In the genomic region with DNA sequence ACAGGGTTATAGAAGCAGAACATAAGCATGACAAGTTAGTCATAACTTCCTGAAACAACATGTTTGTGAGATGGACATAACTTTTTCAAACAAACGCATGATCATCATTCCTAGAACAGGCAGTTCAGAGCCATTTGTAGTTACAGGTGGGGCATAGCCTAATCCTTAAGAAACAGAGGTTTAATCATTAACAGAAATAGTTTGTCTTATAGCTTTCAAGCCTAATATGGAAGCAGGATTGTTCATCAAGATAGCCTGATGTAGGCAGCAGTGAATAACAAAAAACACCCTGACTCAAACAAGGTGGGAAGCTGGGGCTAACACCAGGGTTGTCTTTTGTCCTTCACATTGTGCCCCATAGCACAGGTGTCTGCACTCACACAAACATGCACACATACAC, we compare ENCODE assay signal across 20 mouse cellular contexts.
"Had no signal": no experiment of that assay in that cellular context is flagged by ENCODE, and none has a peak within 500 bp of the region (broad histone marks: within the 10 kb centered on the region; RNA-seq: fewer than 3 reads in every experiment).

No protein-coding gene starts in this region.

- H3K4me1 ChIP-seq: liver, embryonic 13.5 days; megakaryocyte, embryonic 14.5 days; stomach, embryonic 15.5 days had no signal

- H3K27ac ChIP-seq: kidney, embryonic 15.5 days; liver, embryonic 13.5 days; midbrain, embryonic 10.5 days; stomach, embryonic 15.5 days had no signal

- H3K36me3 ChIP-seq: kidney, embryonic 15.5 days; liver, embryonic 13.5 days; midbrain, embryonic 10.5 days; stomach, embryonic 15.5 days had no signal

- H3K4me3 ChIP-seq: kidney, embryonic 15.5 days; layer of hippocampus, adult 2 months; left cerebral cortex, adult 2 months; liver, embryonic 13.5 days; megakaryocyte, embryonic 14.5 days; midbrain, embryonic 10.5 days; stomach, embryonic 15.5 days had no signal

- H3K4me2 ChIP-seq: kidney, embryonic 15.5 days; liver, embryonic 13.5 days; lung, embryonic 14.5 days; stomach, embryonic 15.5 days had no signal

- H3K9me3 ChIP-seq: kidney, embryonic 15.5 days; liver, embryonic 13.5 days; megakaryocyte, embryonic 14.5 days; midbrain, embryonic 10.5 days; stomach, embryonic 15.5 days had no signal

- DNase-seq: kidney, adult 11 months; kidney, adult 8-10 months; kidney, postnatal 25 days; layer of hippocampus, postnatal 36 days; liver, embryonic 13.5 days; lung, embryonic 14.5 days; lung, postnatal 10 days; lung, postnatal 36 days; midbrain, embryonic 14.5 days; right cerebral cortex, adult 18-20 months; right cerebral cortex, postnatal 25 days; spleen, adult 18-20 months; thymus, adult 18-20 months; thymus, postnatal 36 days had no signal

- H3K27me3 ChIP-seq: liver, embryonic 13.5 days; stomach, embryonic 15.5 days had no signal

- H3K9ac ChIP-seq: kidney, embryonic 15.5 days; liver, embryonic 13.5 days; lung, embryonic 14.5 days; stomach, embryonic 15.5 days had no signal
